Mouse (Mus musculus) c-Kit-positive CD71-positive TER-119-negative erythroid progenitor cells, embryonic 14.5 days (primary cell): ENCODE results near the gene Itgb1bp1.

Source experiments
- DNase-seq: peaks from one replicate; pipeline ENCODE4 v3.0.0-alpha.2; 2013; ENCODE audit warnings: low read depth

The Itgb1bp1 gene

GRCm38 (mm10) chr12:21286243-21286622 is at the start of gene Itgb1bp1:
Gene Itgb1bp1 (minus strand): TSS chr12:21286284.
- peak; percentile 98 for DNase-seq

DNA sequence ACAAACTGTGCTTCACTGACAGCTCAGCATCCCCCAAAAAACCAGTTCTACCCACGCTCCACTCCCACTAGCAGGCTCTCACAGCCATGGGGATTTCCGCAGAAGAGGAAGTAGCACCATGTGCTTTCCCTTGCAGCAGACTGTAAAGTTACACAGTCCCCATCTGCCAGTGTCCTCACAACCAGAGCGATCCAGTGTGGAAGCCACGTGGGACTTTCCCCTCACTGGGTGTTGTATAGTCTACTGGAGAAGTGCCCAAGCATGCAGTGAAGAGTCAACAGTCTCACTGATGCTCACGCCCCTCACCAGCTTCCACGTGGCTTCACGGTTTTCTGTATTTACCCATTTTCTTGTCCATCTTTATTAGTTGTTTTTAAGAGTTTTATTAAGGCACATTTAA is 49.8 kb upstream of the Itgb1bp1 start:
- DNase-seq = no peak

GRCm38 (mm10) chr12:21333766-21334165 is 47.7 kb upstream of the Itgb1bp1 start:
- DNase-seq = no peak

GRCm38 (mm10) chr12:21333021-21333420 is 46.9 kb upstream of the Itgb1bp1 start:
- DNase-seq = no peak

DNA sequence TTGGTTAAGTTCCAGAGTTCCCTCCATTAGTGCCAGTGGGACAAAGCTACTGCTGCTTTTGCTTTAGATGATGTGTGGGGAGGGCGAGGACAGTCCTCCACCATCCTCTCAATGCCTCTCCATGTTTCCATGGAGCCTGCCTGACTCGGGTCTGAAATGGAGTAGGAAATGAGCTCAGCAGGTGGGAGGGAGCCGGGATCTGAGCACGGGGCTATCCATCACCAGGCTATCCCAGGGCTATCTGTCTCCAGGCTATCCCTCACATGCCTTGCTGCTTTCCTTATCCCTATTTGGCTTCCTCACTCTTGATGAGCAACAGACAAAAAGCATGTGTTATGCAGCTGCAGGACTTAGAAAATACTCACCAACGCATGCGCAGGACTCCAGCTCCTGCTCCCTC is 45.6 kb upstream of the Itgb1bp1 start:
- DNase-seq = no peak

DNA sequence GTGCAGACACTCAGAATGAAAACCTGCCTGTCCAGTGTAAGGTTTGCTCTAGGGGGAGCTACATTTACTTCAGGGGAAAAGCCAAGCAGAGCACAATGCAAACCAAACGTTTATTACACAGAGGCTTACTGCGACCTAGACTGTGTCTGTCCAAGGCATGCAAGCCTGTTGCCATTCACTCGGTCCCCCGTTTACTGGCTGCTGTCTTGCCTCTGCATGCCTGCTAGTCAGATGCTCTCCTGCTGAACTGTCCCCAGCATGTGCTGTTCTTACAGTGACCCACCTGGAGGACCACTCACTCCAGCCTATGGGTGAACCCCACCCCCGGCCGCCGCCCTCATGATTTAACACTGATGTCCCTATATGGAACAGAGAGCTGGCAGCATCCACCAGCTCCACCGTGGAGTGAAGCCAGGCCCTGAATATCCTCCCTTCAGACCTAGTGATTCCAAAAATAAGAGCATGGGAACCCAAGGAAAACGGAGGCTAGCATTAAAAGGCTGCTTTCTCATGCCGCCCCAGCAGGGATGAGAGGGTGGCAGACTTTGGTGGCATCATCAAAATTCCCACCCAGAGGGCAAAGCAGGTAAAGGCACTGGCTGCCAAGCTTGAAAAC is 45.0 kb upstream of the Itgb1bp1 start:
- no peak for DNase-seq

DNA sequence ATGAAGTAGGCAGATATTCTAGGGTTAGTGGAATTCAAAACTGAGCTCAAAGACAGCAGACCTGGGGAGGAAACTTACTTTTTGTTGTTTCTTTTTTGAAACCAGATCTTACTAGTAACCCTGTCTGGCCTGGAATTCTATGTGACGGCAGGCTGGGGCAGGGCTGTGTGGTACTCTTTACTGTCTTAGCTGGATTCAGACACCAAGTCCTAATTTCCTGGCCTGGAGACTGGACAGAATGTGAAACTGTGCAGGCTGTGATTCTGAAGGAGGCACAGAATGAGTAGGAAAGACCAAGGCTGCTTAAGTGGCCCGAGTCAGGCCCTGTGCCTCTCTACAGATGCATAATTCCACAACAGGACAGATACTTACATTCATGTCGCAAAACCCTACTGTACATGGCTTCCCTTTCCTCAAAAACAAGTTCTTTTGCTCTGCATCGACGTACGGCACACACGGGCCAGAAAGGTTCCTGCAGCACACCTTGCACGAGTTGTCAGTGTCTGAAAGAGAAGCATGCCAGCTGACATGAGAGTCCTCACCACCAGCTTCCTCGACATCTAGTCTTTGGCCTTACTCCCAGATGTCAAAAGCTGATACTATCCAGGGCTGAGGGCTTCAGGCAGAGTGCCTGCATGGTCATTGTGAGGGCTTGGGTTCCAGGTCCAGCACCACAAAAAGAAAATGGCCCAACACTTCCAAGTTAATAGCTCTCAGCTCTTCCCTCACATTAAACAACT is 43.7 kb upstream of the Itgb1bp1 start:
- DNase-seq = no peak

DNA sequence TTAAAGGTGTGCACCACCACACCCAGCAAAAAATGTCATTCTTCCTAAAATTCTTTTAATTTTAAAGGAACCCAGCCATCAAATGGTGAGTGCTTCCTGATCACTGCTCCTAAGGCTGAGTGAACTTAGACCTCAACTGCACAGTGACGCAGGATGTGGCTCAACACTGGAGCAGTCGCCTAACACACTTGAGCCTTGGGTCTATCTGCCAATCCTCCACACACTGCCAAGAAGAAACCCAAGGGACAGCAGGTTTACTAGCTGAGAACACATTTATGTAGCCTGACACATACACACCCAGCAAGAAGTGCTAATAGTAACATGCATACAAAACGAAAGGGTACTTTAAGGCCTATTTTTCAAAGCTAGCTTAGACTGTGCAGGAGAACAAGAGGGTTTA is 40.2 kb upstream of the Itgb1bp1 start:
- DNase-seq = no peak

DNA sequence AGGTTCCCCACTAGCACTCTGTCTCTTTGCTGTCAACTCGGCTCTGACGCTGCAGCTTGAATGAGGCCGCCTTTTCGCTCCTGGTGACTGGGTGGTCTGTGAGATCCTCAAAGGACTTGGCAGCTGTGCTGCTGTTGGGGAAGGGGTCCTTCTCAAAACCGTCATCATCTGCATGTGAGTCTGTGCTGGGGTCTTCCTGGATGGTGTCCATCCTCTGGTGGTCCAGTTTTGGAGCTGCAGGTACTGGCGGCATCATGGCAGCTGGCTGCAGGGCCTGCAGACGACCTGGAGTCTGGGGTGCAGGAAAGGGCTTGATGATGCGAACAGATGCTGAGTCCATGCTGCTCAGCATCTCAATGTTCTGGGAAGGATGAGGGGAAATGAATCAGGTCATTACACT is 39.2 kb upstream of the Itgb1bp1 start:
- DNase-seq = no peak

DNA sequence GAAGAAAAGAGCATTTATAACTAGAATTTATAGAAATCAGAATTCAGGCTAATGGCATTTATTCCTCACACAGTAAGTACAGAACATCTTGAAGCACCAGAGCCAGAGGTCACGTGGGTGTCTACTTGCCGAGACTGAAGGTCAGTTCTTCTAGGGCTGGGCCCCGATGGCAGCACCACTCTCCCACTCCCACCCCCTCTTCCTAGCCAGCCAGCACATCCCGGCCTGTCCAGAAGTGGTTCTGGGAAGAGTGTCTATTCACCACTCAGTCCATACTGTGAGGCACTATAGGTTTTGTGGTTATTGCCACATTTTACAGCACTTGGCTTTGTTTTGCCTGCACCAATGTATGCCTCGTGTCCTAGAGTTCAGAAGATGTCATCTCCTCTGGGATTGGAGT is 38.0 kb upstream of the Itgb1bp1 start:
- DNase-seq = no peak

GRCm38 (mm10) chr12:21322856-21323255 is 36.8 kb upstream of the Itgb1bp1 start:
- DNase-seq = no peak

DNA sequence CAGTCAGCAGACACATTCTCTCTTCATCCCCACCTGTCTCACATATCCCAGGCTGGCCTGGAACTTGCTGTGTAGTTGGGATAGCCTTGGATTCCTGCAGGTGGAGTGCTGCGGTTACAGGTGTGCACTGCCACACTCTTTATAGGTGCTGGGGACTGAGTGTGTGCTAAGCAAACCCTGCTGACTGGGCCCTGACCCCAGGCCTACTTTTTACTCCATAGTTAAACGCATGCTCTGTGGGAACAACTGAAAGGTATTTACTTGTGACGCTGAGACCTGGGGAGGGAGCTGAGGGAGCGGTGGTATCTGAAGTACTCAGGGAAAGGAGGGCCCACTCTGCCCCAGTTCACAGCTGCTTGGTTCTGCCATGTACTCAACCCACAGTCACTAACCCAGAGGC is 36.2 kb upstream of the Itgb1bp1 start:
- DNase-seq = no peak

DNA sequence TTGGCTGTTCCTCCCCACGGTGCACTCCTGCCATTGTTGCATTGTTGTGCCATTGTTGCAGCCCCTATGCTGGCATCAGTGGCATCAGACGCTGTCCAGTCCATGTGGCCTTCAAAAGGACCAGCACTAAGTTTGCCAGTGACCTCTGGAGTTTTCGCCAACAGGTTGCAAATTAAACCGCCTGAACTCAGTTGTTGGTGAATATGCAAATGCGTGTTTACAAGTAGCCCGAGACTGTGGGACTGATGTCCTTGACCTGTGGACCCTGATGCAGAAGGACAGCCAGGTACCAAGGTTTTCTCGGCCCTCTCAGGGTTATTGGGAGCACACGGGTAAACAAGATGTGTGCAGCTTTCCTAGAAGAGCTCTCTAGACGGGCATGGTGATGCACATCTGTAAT is 35.1 kb upstream of the Itgb1bp1 start:
- no peak for DNase-seq

DNA sequence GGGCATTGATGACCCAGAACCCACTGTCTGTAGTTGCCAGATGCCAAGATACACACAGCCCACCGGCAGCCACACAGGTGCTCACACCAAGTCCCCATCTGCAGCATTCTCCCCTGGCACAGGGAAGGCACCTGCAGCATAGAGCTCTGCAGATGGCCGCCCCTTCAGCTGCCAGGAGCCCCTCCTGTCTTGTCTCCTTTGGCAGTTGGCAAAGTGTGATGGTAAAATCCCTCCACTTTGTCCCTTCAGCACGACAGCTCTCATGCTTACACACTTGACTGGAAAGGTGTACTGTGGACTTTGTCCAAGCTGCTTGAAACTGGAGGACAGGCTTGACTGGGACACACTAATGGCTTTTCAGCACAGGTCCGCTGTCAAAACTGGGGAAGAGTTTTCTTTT is 34.2 kb upstream of the Itgb1bp1 start:
- no peak for DNase-seq

GRCm38 (mm10) chr12:21318143-21318895 is 32.2 kb upstream of the Itgb1bp1 start:
- DNase-seq = peak; percentile 66

GRCm38 (mm10) chr12:21316869-21317265 is 30.8 kb upstream of the Itgb1bp1 start:
- DNase-seq = no peak

DNA sequence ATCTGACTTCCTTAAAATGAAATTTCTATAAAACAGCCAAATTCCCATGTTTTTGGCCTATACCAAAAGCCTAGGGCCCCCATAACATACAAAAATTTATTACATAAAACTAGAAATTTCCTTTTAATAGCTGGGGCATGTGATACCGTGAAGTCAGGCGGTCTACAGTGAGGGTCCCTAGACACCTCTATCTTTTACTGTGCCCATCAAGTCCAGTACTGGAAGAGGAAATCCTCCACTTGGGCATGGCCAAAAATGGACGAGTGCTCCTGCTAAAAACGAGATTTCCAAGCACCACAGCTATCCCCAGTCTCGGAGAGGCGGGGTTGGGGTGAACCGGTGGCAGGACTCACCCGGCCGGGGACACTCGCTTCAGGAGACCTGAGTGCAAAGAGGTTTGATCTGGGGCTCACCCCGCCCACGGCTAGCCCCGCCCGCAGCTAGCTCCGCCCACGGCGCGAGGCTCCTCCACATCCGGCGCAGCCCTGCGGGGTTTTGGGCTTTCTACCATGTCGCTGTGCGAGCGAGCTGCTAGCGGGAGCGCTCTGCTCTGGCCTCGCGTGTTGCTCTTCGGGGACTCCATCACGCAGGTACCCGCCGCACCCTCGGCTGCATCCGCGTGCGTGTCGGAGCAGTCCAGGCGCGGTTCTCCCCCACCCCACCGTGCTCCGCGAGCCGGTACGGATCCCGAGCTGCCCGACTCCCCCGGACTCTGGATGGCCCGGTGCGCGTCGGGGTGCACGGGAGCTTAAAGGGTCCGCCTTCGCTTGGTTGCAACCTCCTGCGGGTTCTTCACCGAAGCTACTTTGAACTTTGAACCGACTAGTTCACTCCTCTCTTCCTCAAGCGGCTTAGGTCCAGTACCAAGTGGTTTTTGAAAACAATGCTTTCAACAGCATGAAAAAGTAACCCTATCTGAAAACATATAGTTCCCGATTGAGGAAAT is 30.1 kb upstream of the Itgb1bp1 start, which contains the start of gene Iah1:
TSS of gene Iah1 (plus strand) at position 467 of the 946 bp plus-strand sequence.
- peak; percentile 71 for DNase-seq

DNA sequence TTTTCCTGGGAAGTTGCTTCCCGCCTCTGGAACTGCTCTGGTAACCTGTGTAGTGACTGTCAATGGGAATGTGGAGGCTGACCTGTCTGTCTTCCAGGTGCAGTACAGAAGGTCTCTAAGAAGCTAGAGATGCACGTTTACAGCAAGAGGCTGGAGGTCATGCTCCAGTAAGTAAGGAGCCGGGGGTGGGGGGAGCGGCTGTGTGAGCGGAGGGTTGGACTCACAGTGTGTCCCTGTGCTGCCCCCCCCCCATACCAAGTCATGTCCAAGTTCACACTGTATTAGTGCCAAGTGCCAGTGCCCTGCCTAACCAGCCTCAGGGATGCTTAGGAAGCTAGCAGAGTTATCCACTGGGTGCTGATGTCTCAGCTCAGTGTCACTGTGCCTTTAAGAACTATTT is 26.1 kb upstream of the Itgb1bp1 start:
- no peak for DNase-seq

DNA sequence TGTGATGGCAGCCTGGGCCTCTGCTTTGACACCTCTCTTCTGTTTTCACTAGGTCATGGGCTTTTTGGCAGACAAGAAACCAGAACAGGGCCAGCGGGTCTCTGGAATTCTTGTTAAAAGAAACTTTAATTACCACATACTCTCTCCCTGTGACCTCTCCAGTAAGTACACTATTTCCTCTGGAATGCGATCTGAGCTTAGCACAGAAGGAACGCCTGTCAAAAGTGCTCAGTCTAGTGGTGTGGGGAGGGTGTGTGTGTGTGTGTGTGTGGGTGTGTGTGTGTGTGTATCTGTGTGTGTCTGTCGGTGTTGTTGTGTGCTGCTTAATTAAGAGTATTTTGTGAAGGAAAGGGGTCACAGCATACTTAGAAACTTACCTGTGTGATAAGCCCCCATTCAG is 20.6 kb upstream of the Itgb1bp1 start:
- DNase-seq = no peak

DNA sequence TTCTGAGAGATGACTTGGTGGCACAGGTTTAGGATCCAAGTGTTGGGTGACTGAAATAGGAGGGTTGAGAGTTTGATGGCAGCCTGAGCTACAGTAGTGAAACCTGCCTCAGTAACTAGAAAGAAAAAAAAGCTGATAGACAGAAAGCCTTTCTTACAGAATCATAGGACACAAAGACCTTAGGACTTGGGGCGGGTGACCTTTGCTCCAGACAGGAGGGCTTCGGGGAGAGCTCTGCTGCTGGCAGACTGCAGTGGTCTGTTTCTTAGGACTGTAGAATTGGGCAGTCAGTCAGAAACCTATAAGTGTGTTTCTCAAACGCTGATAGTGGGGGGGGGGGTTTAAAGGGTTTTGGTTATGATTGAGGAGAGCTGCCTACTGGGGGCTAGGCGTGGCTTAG is 19.7 kb upstream of the Itgb1bp1 start:
- no peak for DNase-seq

- peak; percentile 34 for DNase-seq
Measured at GRCm38 (mm10) chr12:21302361-21302783, 16.3 kb upstream of the Itgb1bp1 start.

DNA sequence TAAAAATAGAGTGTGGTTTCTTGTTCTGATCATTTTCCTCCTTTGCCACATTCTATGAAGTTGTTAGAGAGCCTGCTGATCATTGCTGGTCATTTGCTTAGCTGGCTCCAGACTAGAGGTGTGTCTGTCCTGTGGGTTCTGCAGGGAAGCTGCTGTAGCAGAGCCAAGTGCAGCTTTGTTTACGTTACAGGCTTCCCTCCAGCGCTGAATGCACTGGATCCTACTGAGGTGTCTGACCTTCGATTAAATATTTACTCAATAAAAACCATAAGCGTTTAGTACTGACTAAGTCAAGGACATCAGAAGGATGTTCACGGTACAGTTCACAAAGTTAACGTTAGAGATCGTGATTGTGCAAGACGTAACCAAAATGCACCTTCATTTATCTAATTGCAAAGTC is 15.8 kb upstream of the Itgb1bp1 start:
- no peak for DNase-seq
